Mouse (Mus musculus) frontal cortex, adult (tissue): ENCODE measurements around the gene Nmd3.

Experiments used
- ATAC-seq: cut with Nextera tagmentation; 2 replicates; pipeline ENCODE4 v1.9.2; 2017; ENCODE audit warnings: mild to moderate bottlenecking, moderate library complexity, mixed read lengths; ENCODE audit not compliant: low TSS enrichment

Gene Nmd3

DNA sequence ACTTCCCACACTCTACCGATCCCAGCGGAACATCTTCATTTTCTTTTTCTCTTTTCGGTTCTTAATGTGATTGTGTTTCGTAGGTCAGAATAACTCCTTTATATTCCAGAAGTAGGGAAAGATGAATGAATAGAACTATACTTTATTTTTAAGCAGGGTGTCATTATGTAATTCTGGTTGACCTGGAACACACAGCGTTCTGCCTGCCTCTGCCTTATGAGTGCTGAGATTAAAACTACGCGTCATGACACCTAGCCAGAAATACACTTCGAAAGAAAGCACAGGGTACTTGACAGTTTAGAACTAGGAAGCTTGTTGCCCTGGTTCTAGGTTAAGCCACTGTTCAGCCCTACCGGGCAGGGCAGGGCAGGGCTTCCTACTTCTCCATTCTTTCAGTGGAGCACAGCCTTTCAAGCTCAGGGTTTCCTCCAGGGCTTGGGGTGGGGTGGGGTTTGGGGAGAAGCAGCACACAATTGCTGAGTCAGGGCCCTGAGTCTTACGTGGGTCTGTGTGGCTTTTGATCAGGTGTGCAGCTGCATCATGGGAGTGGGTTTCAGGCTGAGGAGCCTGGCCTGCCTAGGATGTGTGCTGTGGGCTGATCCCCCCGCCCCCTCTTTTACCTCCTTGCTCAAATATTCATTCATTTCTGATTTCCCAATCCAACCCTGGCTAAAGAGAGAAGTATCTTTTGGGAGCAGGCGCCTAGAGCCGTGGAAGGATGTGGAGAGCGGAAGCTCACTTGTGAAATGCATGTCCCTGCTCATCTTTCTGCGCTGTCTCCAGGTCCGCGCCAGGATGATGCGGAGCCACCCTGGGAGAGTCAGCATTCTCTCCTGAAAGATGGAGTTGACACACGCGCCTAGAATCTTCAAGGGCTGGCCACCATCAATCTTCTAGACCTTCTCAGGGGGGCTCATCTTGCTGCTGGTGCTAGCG, 42.1 kb downstream of the Nmd3 start:
- peak; percentile 66; the same call in 1 of the 2 replicates for ATAC-seq

DNA sequence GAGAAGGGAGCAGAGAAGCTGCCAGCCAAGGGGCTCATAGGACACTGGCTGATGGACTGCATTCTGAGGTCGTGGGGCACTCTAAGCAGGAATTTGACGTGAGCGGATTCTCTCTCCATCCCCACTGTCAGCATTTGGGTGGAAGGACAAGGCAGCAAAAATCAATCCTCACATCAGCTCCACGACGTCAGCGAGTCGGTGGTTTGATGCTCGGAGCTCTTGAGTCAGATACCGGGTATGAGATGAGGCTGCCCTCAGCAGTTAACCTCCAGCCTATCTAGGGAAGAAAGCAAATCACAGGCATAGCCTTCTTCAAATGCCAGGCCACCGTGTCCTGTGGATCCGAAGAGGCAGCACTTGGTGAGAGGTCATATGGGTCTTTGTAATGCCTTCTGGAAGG, 43.4 kb downstream of the Nmd3 start:
- no peak for ATAC-seq

- ATAC-seq, result no peak
Measured at GRCm38 (mm10) chr3:69769150-69769549, 47.4 kb downstream of the Nmd3 start.

DNA sequence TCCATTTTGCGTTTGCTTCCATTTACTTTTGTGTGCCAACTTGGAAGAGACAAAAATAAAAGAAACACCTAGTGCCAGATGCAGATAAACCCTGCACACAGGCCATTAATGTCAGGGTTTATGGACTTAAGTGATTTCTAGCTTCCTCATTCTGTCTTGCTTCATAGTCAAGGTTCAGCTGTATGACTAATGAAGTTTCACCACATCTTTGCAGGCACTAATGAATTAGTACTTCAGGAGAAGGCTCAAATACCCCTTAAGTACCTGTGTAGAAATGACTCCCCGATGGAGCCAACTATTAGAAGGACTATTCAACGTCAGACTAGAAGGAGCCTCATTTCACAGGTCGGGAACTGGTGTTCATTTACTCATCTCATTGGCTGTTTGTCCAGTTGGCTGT, 51.6 kb downstream of the Nmd3 start:
- no peak for ATAC-seq

GRCm38 (mm10) chr3:69779246-69779796, 57.5 kb downstream of the Nmd3 start:
- ATAC-seq, result no peak

GRCm38 (mm10) chr3:69792823-69793417, 71.1 kb downstream of the Nmd3 start:
- ATAC-seq, result no peak

DNA sequence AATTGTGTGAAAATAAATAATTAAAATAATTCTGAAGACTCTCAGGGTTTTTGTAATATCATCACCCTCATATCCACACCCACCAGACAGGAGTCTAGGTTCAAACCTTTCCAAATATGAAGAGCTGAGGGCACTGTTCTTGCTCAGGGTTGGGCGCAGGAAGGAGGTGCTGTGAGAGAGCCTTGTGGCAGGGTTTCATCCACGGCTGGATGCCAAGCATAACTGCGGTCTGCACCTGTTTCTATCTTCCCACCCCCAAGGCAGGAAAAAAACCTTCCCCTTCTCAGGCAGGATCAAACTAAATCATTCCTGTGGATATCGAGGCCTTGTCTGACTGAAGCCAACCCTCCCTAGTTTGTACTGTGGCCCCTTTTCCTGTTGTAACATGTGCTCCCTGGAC, 75.7 kb downstream of the Nmd3 start:
- ATAC-seq, result no peak; the same call in 1 of the 2 replicates

GRCm38 (mm10) chr3:69797969-69798368, 76.2 kb downstream of the Nmd3 start:
- ATAC-seq, result no peak

DNA sequence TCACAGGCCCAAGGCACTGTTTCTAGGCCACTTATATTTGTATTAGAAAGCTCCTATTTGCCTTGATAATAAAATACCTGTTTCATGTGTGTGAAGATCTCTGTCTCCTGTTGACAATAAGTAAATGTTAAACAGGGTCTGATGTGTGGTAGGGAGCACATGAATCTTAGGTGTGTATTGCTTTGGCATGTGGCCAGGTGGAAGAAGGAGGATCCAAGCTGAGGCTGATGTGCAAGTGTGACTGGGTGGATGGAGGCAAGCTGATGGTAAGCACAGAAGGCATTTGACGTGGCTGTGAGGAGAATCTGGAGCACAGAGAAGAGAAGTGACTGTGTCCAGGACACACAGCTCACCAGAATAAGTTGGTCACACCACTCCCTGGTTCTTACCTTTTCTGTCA, 77.3 kb downstream of the Nmd3 start:
- ATAC-seq, result no peak

GRCm38 (mm10) chr3:69800829-69801384, 79.1 kb downstream of the Nmd3 start:
- ATAC-seq, result no peak

GRCm38 (mm10) chr3:69803137-69803536, 81.4 kb downstream of the Nmd3 start:
- ATAC-seq, result peak; percentile 86
